In the genomic region with DNA sequence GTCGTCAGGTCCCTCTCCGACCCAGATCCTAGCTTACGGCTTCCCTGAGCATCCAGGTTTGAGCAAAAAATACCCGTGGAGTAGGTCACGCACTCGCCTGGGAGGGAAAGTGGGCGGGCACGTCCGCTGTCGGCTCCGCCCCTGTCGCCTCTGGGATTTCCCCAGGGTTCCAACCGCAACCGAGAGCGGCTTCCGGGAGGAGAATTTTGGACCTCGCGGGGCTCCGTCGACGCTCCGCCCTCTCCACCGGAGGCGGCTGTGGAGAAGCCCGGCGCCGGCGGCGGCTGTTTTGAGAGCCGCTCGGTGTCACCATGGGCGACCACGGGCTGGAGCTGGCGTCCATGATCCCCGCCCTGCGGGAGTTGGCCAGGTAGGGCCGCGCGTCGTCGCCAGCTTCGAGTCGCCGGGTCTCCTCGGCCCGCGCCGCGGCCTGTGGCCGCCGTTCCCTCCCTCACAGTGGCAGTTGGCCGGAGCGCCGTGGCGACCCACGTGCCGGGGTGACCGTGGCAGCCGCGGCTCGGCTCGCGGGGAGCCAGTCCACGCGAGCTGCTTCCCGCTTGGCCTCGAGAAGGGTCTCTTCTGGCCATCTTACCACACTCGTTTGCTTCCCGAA, we compare ENCODE assay signal across 8 mouse cellular contexts. TPM values are rescaled to one million over a fixed set of nuclear protein-coding genes. Genes with fewer than 3 reads are reported as not detected.
DNase-seq lines count a peak whose midpoint lies in the region; ATAC-seq lines count a peak whose summit lies in the region.

TSS of gene Atr (plus strand) at position 184 of the 613 bp plus-strand sequence.

- under 1% methylated on average over 65 of the region's 69 CpGs for WGBS in hindbrain, embryonic 13.5 days

- H3K27me3 ChIP-seq in hindbrain, embryonic 13.5 days = no peaks in the 10 kb centered on the region

- no peaks in the 10 kb centered on the region for H3K36me3 ChIP-seq in hindbrain, embryonic 13.5 days

- peak within 1 kb of the TSS; percentile 82 for H3K9ac ChIP-seq in hindbrain, embryonic 13.5 days

- peak within 1 kb of the TSS; percentile 93 for H3K4me3 ChIP-seq in hindbrain, embryonic 13.5 days

- peak; percentile 90 for ATAC-seq in hindbrain, embryonic 13.5 days (ENCODE audit: low FRiP score)

- peak; percentile 93 for DNase-seq in NIH3T3 (ENCODE audit: low read depth)
- peak; percentile 95 to 96 for DNase-seq in cerebellum, postnatal 10 days
- DNase-seq in frontal cortex, postnatal 14 days (ENCODE audit: low spot score in 2 of 2) = peak; percentile 86 to 90
- DNase-seq in layer of hippocampus, postnatal 25 days (ENCODE audit: extremely low spot score in 1 of 2, low spot score in 1 of 2) = peak; percentile 86 to 88
- DNase-seq in lung, postnatal 25 days (ENCODE audit: low spot score) = peak; percentile 95
- peak; percentile 99 for DNase-seq in retina, embryonic 14.5 days (ENCODE audit: low spot score)
- peak; percentile 97 for DNase-seq in thymus, postnatal 4 days

- peak within 1 kb of the TSS; percentile 90 for H3K4me2 ChIP-seq in hindbrain, embryonic 13.5 days

- H3K4me1 ChIP-seq in hindbrain, embryonic 13.5 days (replicated peaks) = peaks cover 8% of the 10 kb centered on the region

- H3K9me3 ChIP-seq in hindbrain, embryonic 13.5 days = no peaks in the 10 kb centered on the region

- peak within 1 kb of the TSS; percentile 82 for H3K27ac ChIP-seq in hindbrain, embryonic 13.5 days

RNA-seq across cellular contexts. Expression of gene Atr, which starts in this region (rescaled TPM):
- polyA plus RNA-seq in hindbrain, embryonic 13.5 days (2015; fragmentation: Nextera tagmentation; extraction: Ambion mirVana) = 14.0 and 15.0 TPM in 2 replicates
- total RNA-seq in layer of hippocampus, postnatal 25 days (2021) = 10 to 100 TPM in 1 of 2 experiments, 1 to 10 TPM in 1; 9.4 to 11.3 TPM

Comparison
In these comparisons a context has a peak if more than half of its experiments do, and no peak if none do; other contexts are left out.
1. Peak in every context shown above with its lines: DNase-seq, ATAC-seq, H3K4me3 ChIP-seq and H3K27ac ChIP-seq.